14 mouse cellular contexts compared by ENCODE assay signal in the genomic region with DNA sequence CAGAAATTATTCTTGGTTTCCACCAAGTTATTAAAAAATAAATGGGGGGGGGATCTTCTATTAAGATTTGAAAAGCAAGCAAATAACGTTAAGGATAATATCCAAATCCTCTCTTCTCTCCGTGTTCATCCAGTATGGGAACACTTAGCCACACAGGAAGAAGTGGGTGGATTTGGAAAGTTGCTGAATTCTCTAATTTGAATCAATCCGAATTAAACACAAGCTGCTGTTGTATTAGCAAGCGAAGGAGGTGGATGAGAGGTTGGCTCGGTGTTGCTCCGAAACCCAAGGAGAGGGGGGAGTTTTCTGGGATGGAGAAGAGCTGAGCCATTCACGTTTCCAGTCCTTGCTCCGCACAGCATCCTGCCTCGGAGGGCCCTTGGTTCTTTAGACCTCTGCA.
"Had no signal": no experiment of that assay in that cellular context is flagged by ENCODE, and none has a peak within 500 bp of the region (broad histone marks: within the 10 kb centered on the region; RNA-seq: fewer than 3 reads in every experiment).

No protein-coding gene starts in this region.

- H3K4me2 ChIP-seq: kidney, embryonic 15.5 days; limb, embryonic 13.5 days; neural tube, embryonic 12.5 days; stomach, embryonic 15.5 days had no signal

- H3K36me3 ChIP-seq: kidney, embryonic 15.5 days; limb, embryonic 13.5 days; neural tube, embryonic 12.5 days; stomach, embryonic 15.5 days had no signal

- H3K27me3 ChIP-seq: limb, embryonic 13.5 days; stomach, embryonic 15.5 days had no signal

- H3K9ac ChIP-seq: kidney, embryonic 15.5 days; limb, embryonic 13.5 days; liver, embryonic 14.5 days; neural tube, embryonic 12.5 days; stomach, embryonic 15.5 days had no signal

- ATAC-seq: intestine, embryonic 16.5 days had no signal

- H3K4me3 ChIP-seq: kidney, embryonic 15.5 days; limb, embryonic 13.5 days; neural tube, embryonic 12.5 days; stomach, embryonic 15.5 days had no signal

- H3K27ac ChIP-seq: limb, embryonic 13.5 days; liver, embryonic 14.5 days; neural tube, embryonic 12.5 days; stomach, embryonic 15.5 days had no signal

- H3K9me3 ChIP-seq: kidney, embryonic 15.5 days; limb, embryonic 13.5 days; neural tube, embryonic 12.5 days; stomach, embryonic 15.5 days had no signal

- DNase-seq: kidney, adult 2 months; kidney, postnatal 14 days; left cerebral cortex, postnatal 4 days; lung, adult 18-20 months; lung, postnatal 36 days; midbrain, embryonic 14.5 days; thymus, adult 18-20 months; thymus, postnatal 14 days had no signal
